Mouse (Mus musculus) lung, postnatal 25 days (tissue): ENCODE results near the gene Gm3336.

Source experiments
- DNase-seq: peaks from one replicate; pipeline ENCODE4 v3.0.0; 2022; ENCODE audit warnings: low spot score

Gene Gm3336

GRCm38 (mm10) chr8:70695318-70696018 is 22.9 kb upstream of the Gm3336 start:
- peak; percentile 82 for DNase-seq

GRCm38 (mm10) chr8:70696019-70696885 is 22.1 kb upstream of the Gm3336 start:
- DNase-seq, result peak; percentile 79

- no peak for DNase-seq
Measured at GRCm38 (mm10) chr8:70696946-70697345, 21.4 kb upstream of the Gm3336 start.

- DNase-seq, result no peak
Measured at GRCm38 (mm10) chr8:70697366-70698250, 20.7 kb upstream of the Gm3336 start.

GRCm38 (mm10) chr8:70698310-70699109 is 19.8 kb upstream of the Gm3336 start, which contains the start of gene Jund:
TSS of gene Jund (plus strand) at chr8:70698949.
- peak; percentile 99 for DNase-seq

- no peak for DNase-seq
Measured at GRCm38 (mm10) chr8:70699116-70699833, 19.1 kb upstream of the Gm3336 start.

- peak; percentile 80 for DNase-seq
Measured at GRCm38 (mm10) chr8:70699834-70700554, 18.3 kb upstream of the Gm3336 start.

- DNase-seq, result peak; percentile 92
Measured at GRCm38 (mm10) chr8:70700555-70700922, 17.8 kb upstream of the Gm3336 start.

- no peak for DNase-seq
Measured at GRCm38 (mm10) chr8:70701048-70701981, 17.0 kb upstream of the Gm3336 start.

GRCm38 (mm10) chr8:70701982-70702841 is 16.1 kb upstream of the Gm3336 start:
- no peak for DNase-seq

- peak; percentile 69 for DNase-seq
Measured at GRCm38 (mm10) chr8:70702842-70703182, 15.5 kb upstream of the Gm3336 start.

GRCm38 (mm10) chr8:70703287-70703686 is 15.1 kb upstream of the Gm3336 start, which contains the start of gene Iqcn:
TSS of gene Iqcn (plus strand) at chr8:70703457.
- no peak for DNase-seq

GRCm38 (mm10) chr8:70708281-70708680 is 10.1 kb upstream of the Gm3336 start:
- no peak for DNase-seq

GRCm38 (mm10) chr8:70709794-70710193 is 8.5 kb upstream of the Gm3336 start:
- no peak for DNase-seq

- no peak for DNase-seq
Measured at GRCm38 (mm10) chr8:70710296-70710695, 8.0 kb upstream of the Gm3336 start.

- DNase-seq, result no peak
Measured at GRCm38 (mm10) chr8:70711041-70711440, 7.3 kb upstream of the Gm3336 start.

- DNase-seq, result no peak
Measured at GRCm38 (mm10) chr8:70713991-70714390, 4.4 kb upstream of the Gm3336 start.

- DNase-seq, result no peak
Measured at GRCm38 (mm10) chr8:70715086-70715485, 3.3 kb upstream of the Gm3336 start.
